Mouse (Mus musculus) T-cell, adult 66 days (primary cell): ENCODE results near the gene Mbd3l1. TPM values are rescaled to one million over a fixed set of nuclear protein-coding genes. Genes with fewer than 3 reads are reported as not detected.

Experiments
- total RNA-seq, 2 experiments: library from RNA; stranded (reverse); gene quantifications; 3 replicates in 1 of 2; 4 replicates in 1 of 2; pipeline ENCODE4 v1.2.4; 2023

Mbd3l1 gene
- not detected for total RNA-seq

DNA sequence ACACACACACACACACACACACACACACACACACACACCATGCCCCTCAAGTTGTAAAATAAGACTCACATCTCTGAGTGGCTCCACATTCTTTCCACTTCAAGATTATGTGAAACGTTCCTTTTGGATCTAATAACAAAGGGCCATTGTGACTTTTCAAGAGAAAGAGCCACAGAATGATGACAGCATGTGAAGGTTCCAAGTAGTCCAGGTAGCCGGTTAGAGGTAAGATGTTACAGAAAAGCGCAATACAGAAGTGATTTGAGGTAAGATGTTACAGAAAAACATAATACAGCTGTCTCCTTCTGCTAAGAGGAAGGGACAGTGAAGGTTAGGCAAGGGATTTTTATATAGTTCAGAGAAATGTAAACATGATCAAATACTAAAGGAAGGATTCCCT lies at the start of gene Mbd3l1, which contains the start of gene Zfp558:
Gene Mbd3l1 (plus strand): TSS at position 192 of the 400 bp plus-strand sequence.
Gene Zfp558 (minus strand): TSS at position 101 of the 400 bp plus-strand sequence.

GRCm38 (mm10) chr9:18430354-18430753 lies 47.8 kb upstream of the Mbd3l1 start, which contains the start of gene Mbd3l2:
TSS of gene Mbd3l2 (plus strand) at chr9:18430654.

Other genes with a start within 250 kb of the Mbd3l1 start
- gene Chordc1, start 186.2 kb upstream of the Mbd3l1 start, total RNA-seq: 100 to 1,000 TPM in 1 of 2 experiments, 10 to 100 TPM in 1; 87.0 to 122 TPM
- not detected for gene Naalad2, start 75.4 kb upstream of the Mbd3l1 start, total RNA-seq
- not detected for gene Ubtfl1, start 73.9 kb upstream of the Mbd3l1 start, total RNA-seq
- gene Mbd3l2, start 47.7 kb upstream of the Mbd3l1 start, total RNA-seq: not detected
- gene Zfp558, start 91 bp upstream of the Mbd3l1 start, total RNA-seq: 1 to 10 TPM; 1.7 to 1.8 TPM
- gene Muc16, start 196.2 kb downstream of the Mbd3l1 start, total RNA-seq: under 1 TPM in 1 of 2 experiments, not detected in 1; 0.03 TPM